Mouse (Mus musculus): ENCODE measurements around the gene Gas8. TPM values are rescaled to one million over a fixed set of nuclear protein-coding genes. Genes with fewer than 3 reads are reported as not detected.

The Gas8 gene
- polyA plus RNA-seq, 1 experiment from 2014 or later, result 55.7 TPM

Other genes with a start within 250 kb of the Gas8 start
- 28.5 TPM for gene Fanca, start 200.3 kb upstream of the Gas8 start, polyA plus RNA-seq (2021)
- 7.1 TPM for gene Spire2, start 186.1 kb upstream of the Gas8 start, polyA plus RNA-seq (2021)
- 232 TPM for gene Tcf25, start 145.1 kb upstream of the Gas8 start, polyA plus RNA-seq (2021)
- gene Mc1r, start 111.7 kb upstream of the Gas8 start, polyA plus RNA-seq (2021), result 0.05 TPM
- 3.9 TPM for gene Tubb3, start 107.4 kb upstream of the Gas8 start, polyA plus RNA-seq (2021)
- gene Def8, start 95.3 kb upstream of the Gas8 start, polyA plus RNA-seq (2021), result 38.9 TPM
- 63.4 TPM for gene Afg3l1, start 40.9 kb upstream of the Gas8 start, polyA plus RNA-seq (2021)
- gene Dbndd1, start 3.4 kb upstream of the Gas8 start, polyA plus RNA-seq (2021), result 12.1 TPM
- gene Rhou, start 135.1 kb downstream of the Gas8 start, polyA plus RNA-seq (2021), result 73.3 TPM

Measured in Patski (cell line).